In genomic region chr5:40308510-40308909, GRCm38 (mm10) we compare ENCODE assay signal across 27 mouse cellular contexts.
"Had no signal": no experiment of that assay in that cellular context is flagged by ENCODE, and none has a peak within 500 bp of the region (broad histone marks: within the 10 kb centered on the region; RNA-seq: fewer than 3 reads in every experiment).

No protein-coding gene starts in this region.

- H3K4me3 ChIP-seq: heart, adult 2 months; heart, embryonic 13.5 days; heart, embryonic 15.5 days; hindbrain, embryonic 13.5 days; hindbrain, embryonic 15.5 days; kidney, embryonic 15.5 days; limb, embryonic 13.5 days; limb, embryonic 15.5 days; liver, embryonic 12.5 days had no signal

- H3K9me3 ChIP-seq: heart, embryonic 13.5 days; heart, embryonic 15.5 days; hindbrain, embryonic 13.5 days; hindbrain, embryonic 15.5 days; kidney, embryonic 15.5 days; limb, embryonic 13.5 days; limb, embryonic 15.5 days; liver, embryonic 12.5 days had no signal

- H3K36me3 ChIP-seq: heart, embryonic 13.5 days; heart, embryonic 15.5 days; hindbrain, embryonic 13.5 days; hindbrain, embryonic 15.5 days; kidney, embryonic 15.5 days; limb, embryonic 13.5 days; limb, embryonic 15.5 days; liver, embryonic 12.5 days had no signal

- H3K4me1 ChIP-seq: heart, embryonic 13.5 days; heart, embryonic 15.5 days; hindbrain, embryonic 13.5 days; hindbrain, embryonic 15.5 days; kidney, embryonic 15.5 days; limb, embryonic 13.5 days; limb, embryonic 15.5 days; liver, embryonic 12.5 days had no signal

- ATAC-seq: hindbrain, postnatal 0 days; intestine, embryonic 16.5 days; liver, embryonic 12.5 days had no signal

- H3K27me3 ChIP-seq: heart, embryonic 13.5 days; heart, embryonic 15.5 days; hindbrain, embryonic 13.5 days; hindbrain, embryonic 15.5 days; kidney, embryonic 15.5 days; limb, embryonic 13.5 days; limb, embryonic 15.5 days; liver, embryonic 12.5 days had no signal

- H3K9ac ChIP-seq: heart, embryonic 13.5 days; heart, embryonic 15.5 days; hindbrain, embryonic 13.5 days; hindbrain, embryonic 15.5 days; kidney, embryonic 15.5 days; limb, embryonic 13.5 days; limb, embryonic 15.5 days; liver, embryonic 12.5 days; liver, embryonic 14.5 days had no signal

- H3K27ac ChIP-seq: heart, adult 2 months; heart, embryonic 13.5 days; heart, embryonic 15.5 days; hindbrain, embryonic 13.5 days; hindbrain, embryonic 15.5 days; hindbrain, postnatal 0 days; kidney, embryonic 15.5 days; kidney, postnatal 0 days; limb, embryonic 13.5 days; limb, embryonic 15.5 days; liver, embryonic 12.5 days; liver, embryonic 14.5 days had no signal

- DNase-seq: gastrocnemius, postnatal 14 days; gastrocnemius, postnatal 36 days; heart, adult 11 months; heart, adult 2 months; heart, postnatal 14 days; heart, postnatal 36 days; kidney, adult 11 months; kidney, adult 2 months; kidney, adult 9 months; kidney, postnatal 14 days; kidney, postnatal 36 days; layer of hippocampus, adult 9-11 months; layer of hippocampus, postnatal 36 days; left cerebral cortex, postnatal 4 days had no signal

- H3K4me2 ChIP-seq: heart, embryonic 11.5 days; heart, embryonic 13.5 days; heart, embryonic 15.5 days; hindbrain, embryonic 13.5 days; hindbrain, embryonic 15.5 days; kidney, embryonic 15.5 days; limb, embryonic 13.5 days; limb, embryonic 15.5 days; liver, embryonic 12.5 days had no signal
